Mouse (Mus musculus) liver, embryonic 11.5 days (tissue): ENCODE results near the gene Erv3. TPM values are rescaled to one million over a fixed set of nuclear protein-coding genes. Genes with fewer than 3 reads are reported as not detected.

Source experiments
- ATAC-seq: fragments of 200-750 bp; cut with Nextera tagmentation; replicated peaks from 2 replicates; pipeline ENCODE4 v1.8.0; 2017; ENCODE audit warnings: moderate number of reproducible peaks, mild to moderate bottlenecking, moderate TSS enrichment, moderate library complexity; ENCODE audit not compliant: low FRiP score
- DNase-seq: peaks from one replicate; pipeline ENCODE4 v3.0.0-alpha.2; 2017; ENCODE audit warnings: low spot score
- H3K27ac ChIP-seq: fragments of 300-500 bp; sonication (generic); 2 replicates; pipeline ENCODE4 v1.5.1; 2014; ENCODE audit warnings: mild to moderate bottlenecking, low read depth, low read length, control low read depth
- H3K27me3 ChIP-seq: fragments of 300-500 bp; sonication (generic); replicated peaks from 2 replicates; pipeline ENCODE4 v1.6.1; 2014; ENCODE audit warnings: low read length, mixed read lengths; ENCODE audit not compliant: control insufficient read depth, insufficient read depth
- H3K36me3 ChIP-seq: fragments of 300-500 bp; sonication (generic); 2 replicates; pipeline ENCODE4 v1.6.1; 2014; ENCODE audit warnings: mild to moderate bottlenecking, low read length, moderate library complexity, mixed read lengths; ENCODE audit not compliant: control insufficient read depth, insufficient read depth
- H3K4me1 ChIP-seq: fragments of 300-500 bp; sonication (generic); replicated peaks from 2 replicates; pipeline ENCODE4 v1.6.1; 2014; ENCODE audit warnings: low read length, mixed read lengths; ENCODE audit not compliant: control insufficient read depth, insufficient read depth
- H3K4me2 ChIP-seq: fragments of 300-500 bp; sonication (generic); 2 replicates; pipeline ENCODE4 v1.6.1; 2014; ENCODE audit warnings: mild to moderate bottlenecking, control low read depth, moderate library complexity
- H3K4me3 ChIP-seq: fragments of 300-500 bp; sonication (generic); 2 replicates; pipeline ENCODE4 v1.5.1; 2014; ENCODE audit warnings: low read depth, low read length, control low read depth
- H3K9ac ChIP-seq: fragments of 300-500 bp; sonication (generic); 2 replicates; pipeline ENCODE4 v1.6.1; 2014; ENCODE audit warnings: low read depth, low read length, control low read depth
- H3K9me3 ChIP-seq: fragments of 300-500 bp; sonication (generic); 2 replicates; pipeline ENCODE4 v1.6.1; 2016; ENCODE audit warnings: low read length, inconsistent platforms, mixed read lengths; ENCODE audit not compliant: control insufficient read depth
- WGBS: fragments of 180-500 bp; shearing (Covaris S2); extraction: QIAGEN DNeasy Blood & Tissue Kit; methylation state at CpG from one replicate; pipeline ENCODE4 v1.1.7; 2014; 5-methylcytosine and 5-hydroxymethylcytosine counted together
- polyA plus RNA-seq: library from polyadenylated mRNA; unstranded; fragments of >200 nt; fragmentation: Nextera tagmentation; extraction: Ambion mirVana; gene quantifications from 2 replicates; pipeline ENCODE4 v1.2.1, GENCODE M21; 2014

Erv3 gene
- polyA plus RNA-seq, 1 experiment from 2014 or later: not detected

GRCm38 (mm10) chr2:131902423-131902822, 42.9 kb upstream of the Erv3 start:
- ATAC-seq (no peak), DNase-seq (no peak)
- peaks cover 13% of the 10 kb centered on the region for H3K4me1 ChIP-seq
- H3K27me3 ChIP-seq: no peaks in the 10 kb centered on the region
- 47% methylated on average over 2 of the region's 3 CpGs for WGBS
- H3K27ac ChIP-seq: no peak overlapping the region
- H3K4me3 ChIP-seq: no peak overlapping the region
- no peaks in the 10 kb centered on the region for H3K36me3 ChIP-seq
- no peak overlapping the region for H3K9ac ChIP-seq
- no peak overlapping the region for H3K4me2 ChIP-seq
- no peaks in the 10 kb centered on the region for H3K9me3 ChIP-seq

- Histone ChIP-seq H3K36me3 (no peaks in the 10 kb centered on the region), H3K4me2 (no peak overlapping the region), H3K4me1 (no peaks in the 10 kb centered on the region), H3K9me3 (no peaks in the 10 kb centered on the region), H3K27me3 (no peaks in the 10 kb centered on the region), H3K4me3 (no peak overlapping the region), H3K9ac (no peak overlapping the region), H3K27ac (no peak overlapping the region)
- no peak for DNase-seq
- ATAC-seq: no peak
- WGBS: 88% methylated on average over 12 of the region's 12 CpGs
Measured at GRCm38 (mm10) chr2:131897336-131898109, 38.0 kb upstream of the Erv3 start.

GRCm38 (mm10) chr2:131896011-131896410, 36.5 kb upstream of the Erv3 start:
- Histone ChIP-seq H3K4me1 (no peaks in the 10 kb centered on the region; the same call in 1 of the 2 replicates), H3K4me2 (no peak overlapping the region), H3K4me3 (no peak overlapping the region), H3K27me3 (no peaks in the 10 kb centered on the region), H3K36me3 (no peaks in the 10 kb centered on the region), H3K9ac (no peak overlapping the region), H3K27ac (no peak overlapping the region), H3K9me3 (no peaks in the 10 kb centered on the region)
- DNase-seq (no peak), ATAC-seq (no peak)
- WGBS: 84% methylated on average over 4 of the region's 4 CpGs

GRCm38 (mm10) chr2:131895106-131895505, 35.6 kb upstream of the Erv3 start:
- H3K9ac ChIP-seq: no peak overlapping the region
- DNase-seq: no peak
- no peaks in the 10 kb centered on the region for H3K27me3 ChIP-seq
- H3K9me3 ChIP-seq: no peaks in the 10 kb centered on the region
- peaks cover 2% of the 10 kb centered on the region; the same call in 1 of the 2 replicates for H3K4me1 ChIP-seq
- no peak overlapping the region for H3K4me3 ChIP-seq
- no peak overlapping the region for H3K27ac ChIP-seq
- WGBS: 65% methylated on average over 2 of the region's 2 CpGs
- no peak for ATAC-seq
- H3K4me2 ChIP-seq: no peak overlapping the region
- H3K36me3 ChIP-seq: no peaks in the 10 kb centered on the region

GRCm38 (mm10) chr2:131892534-131892933, 33.0 kb upstream of the Erv3 start:
- H3K9ac ChIP-seq: no peak overlapping the region
- ATAC-seq: no peak
- WGBS: 43% methylated on average over 5 of the region's 5 CpGs
- H3K4me2 ChIP-seq: no peak overlapping the region
- no peak overlapping the region for H3K4me3 ChIP-seq
- H3K27ac ChIP-seq: no peak overlapping the region; the same call in 1 of the 2 replicates
- H3K9me3 ChIP-seq: no peaks in the 10 kb centered on the region
- peaks cover 2% of the 10 kb centered on the region for H3K4me1 ChIP-seq
- no peaks in the 10 kb centered on the region for H3K27me3 ChIP-seq
- H3K36me3 ChIP-seq: no peaks in the 10 kb centered on the region
- DNase-seq: no peak

- Histone ChIP-seq H3K27me3 (no peaks in the 10 kb centered on the region), H3K36me3 (no peaks in the 10 kb centered on the region), H3K4me2 (no peak overlapping the region), H3K4me3 (no peak overlapping the region), H3K4me1 (peaks cover 2% of the 10 kb centered on the region), H3K27ac (no peak overlapping the region), H3K9me3 (no peaks in the 10 kb centered on the region), H3K9ac (no peak overlapping the region)
- 32% methylated on average over 7 of the region's 7 CpGs for WGBS
- no peak for ATAC-seq
- DNase-seq: no peak
Measured at GRCm38 (mm10) chr2:131888233-131888632, 28.7 kb upstream of the Erv3 start.

GRCm38 (mm10) chr2:131886503-131887160, 27.1 kb upstream of the Erv3 start:
- Histone ChIP-seq H3K4me3 (no peak overlapping the region), H3K4me1 (peaks cover 2% of the 10 kb centered on the region), H3K4me2 (no peak overlapping the region), H3K27me3 (no peaks in the 10 kb centered on the region), H3K9me3 (no peaks in the 10 kb centered on the region), H3K9ac (no peak overlapping the region), H3K36me3 (no peaks in the 10 kb centered on the region), H3K27ac (no peak overlapping the region)
- 59% methylated on average over 6 of the region's 6 CpGs for WGBS
- no peak for ATAC-seq
- no peak for DNase-seq

GRCm38 (mm10) chr2:131883136-131883535, 23.6 kb upstream of the Erv3 start:
- Histone ChIP-seq H3K36me3 (no peaks in the 10 kb centered on the region), H3K27ac (no peak overlapping the region), H3K4me2 (no peak overlapping the region), H3K27me3 (no peaks in the 10 kb centered on the region), H3K4me3 (no peak overlapping the region), H3K9ac (no peak overlapping the region), H3K9me3 (no peaks in the 10 kb centered on the region), H3K4me1 (no peaks in the 10 kb centered on the region; the same call in 1 of the 2 replicates)
- ATAC-seq (no peak), DNase-seq (no peak)
- 59% methylated on average over 2 of the region's 2 CpGs for WGBS

GRCm38 (mm10) chr2:131881766-131882165, 22.2 kb upstream of the Erv3 start:
- ATAC-seq (no peak), DNase-seq (no peak)
- H3K4me1 ChIP-seq: no peaks in the 10 kb centered on the region
- no peaks in the 10 kb centered on the region for H3K36me3 ChIP-seq
- no peak overlapping the region for H3K4me2 ChIP-seq
- H3K9ac ChIP-seq: no peak overlapping the region
- H3K4me3 ChIP-seq: no peak overlapping the region
- H3K27me3 ChIP-seq: no peaks in the 10 kb centered on the region
- H3K27ac ChIP-seq: no peak overlapping the region
- WGBS: 71% methylated on average over 4 of the region's 4 CpGs
- no peaks in the 10 kb centered on the region for H3K9me3 ChIP-seq
